Mouse (Mus musculus): ENCODE measurements around the gene Tomm70a.

- TF ChIP-seq CTCF (IDR thresholded peaks at IDR 0.05; ENCODE audit: low read depth) (no peak), EP300 (IDR thresholded peaks at IDR 0.05; ENCODE audit: low read depth) (no peak)
Observed at GRCm38 (mm10) chr16:57144741-57145140, 23.2 kb downstream of the Tomm70a start.
